Mouse (Mus musculus) urinary bladder, postnatal 10 days (tissue): ENCODE results near the gene Faf1.

Experiments used
- DNase-seq: peaks from one replicate; pipeline ENCODE4 v3.0.0; 2022; ENCODE audit warnings: low spot score

Gene Faf1

DNA sequence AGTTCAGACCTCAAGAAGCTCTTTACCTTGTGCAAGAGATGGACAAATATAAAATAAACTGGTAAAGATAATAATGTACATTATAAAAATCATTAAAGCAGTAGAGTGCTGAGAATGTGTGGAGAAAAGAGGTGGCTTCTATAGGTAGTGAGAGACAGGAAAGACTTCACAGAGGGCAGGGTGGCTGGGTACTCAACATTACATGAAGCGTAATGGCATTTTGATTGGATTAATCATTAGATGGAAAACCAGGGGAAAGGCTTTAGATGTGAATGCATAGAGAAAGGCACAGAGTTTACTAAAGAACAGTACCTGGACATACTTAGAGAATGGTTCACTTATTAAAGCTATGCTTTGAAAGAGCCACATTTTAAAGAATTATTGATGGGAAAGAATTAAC is 252.7 kb downstream of the Faf1 start:
- DNase-seq, result no peak

GRCm38 (mm10) chr4:109930445-109930844 is 254.1 kb downstream of the Faf1 start:
- DNase-seq, result no peak

- no peak for DNase-seq
Observed at GRCm38 (mm10) chr4:109930935-109931334, 254.5 kb downstream of the Faf1 start.

GRCm38 (mm10) chr4:109936557-109936956 is 260.2 kb downstream of the Faf1 start:
- no peak for DNase-seq

- no peak for DNase-seq
Observed at GRCm38 (mm10) chr4:109939291-109939690, 262.9 kb downstream of the Faf1 start.

DNA sequence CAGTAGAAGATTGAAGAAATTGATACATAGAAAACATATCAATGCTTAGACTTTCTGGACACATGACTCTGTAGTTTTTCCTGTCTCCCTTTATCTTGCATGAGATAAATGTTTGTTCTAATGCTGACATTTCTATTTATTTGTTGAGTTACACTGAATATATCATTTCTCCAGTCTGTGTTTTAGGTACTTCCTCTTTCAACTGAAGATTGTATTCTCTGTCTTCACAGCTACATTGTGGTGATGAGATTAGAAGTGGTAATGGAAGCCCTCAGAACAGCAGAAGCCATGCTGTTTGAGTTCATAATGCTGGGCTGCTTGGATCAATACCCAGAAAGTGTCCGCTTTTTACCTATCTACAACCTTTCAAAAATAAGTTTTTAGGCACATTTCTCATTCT is 269.2 kb downstream of the Faf1 start:
- no peak for DNase-seq

GRCm38 (mm10) chr4:109949307-109949706 is 272.9 kb downstream of the Faf1 start:
- DNase-seq, result no peak

- DNase-seq, result no peak
Observed at GRCm38 (mm10) chr4:109953509-109953908, 277.1 kb downstream of the Faf1 start.

DNA sequence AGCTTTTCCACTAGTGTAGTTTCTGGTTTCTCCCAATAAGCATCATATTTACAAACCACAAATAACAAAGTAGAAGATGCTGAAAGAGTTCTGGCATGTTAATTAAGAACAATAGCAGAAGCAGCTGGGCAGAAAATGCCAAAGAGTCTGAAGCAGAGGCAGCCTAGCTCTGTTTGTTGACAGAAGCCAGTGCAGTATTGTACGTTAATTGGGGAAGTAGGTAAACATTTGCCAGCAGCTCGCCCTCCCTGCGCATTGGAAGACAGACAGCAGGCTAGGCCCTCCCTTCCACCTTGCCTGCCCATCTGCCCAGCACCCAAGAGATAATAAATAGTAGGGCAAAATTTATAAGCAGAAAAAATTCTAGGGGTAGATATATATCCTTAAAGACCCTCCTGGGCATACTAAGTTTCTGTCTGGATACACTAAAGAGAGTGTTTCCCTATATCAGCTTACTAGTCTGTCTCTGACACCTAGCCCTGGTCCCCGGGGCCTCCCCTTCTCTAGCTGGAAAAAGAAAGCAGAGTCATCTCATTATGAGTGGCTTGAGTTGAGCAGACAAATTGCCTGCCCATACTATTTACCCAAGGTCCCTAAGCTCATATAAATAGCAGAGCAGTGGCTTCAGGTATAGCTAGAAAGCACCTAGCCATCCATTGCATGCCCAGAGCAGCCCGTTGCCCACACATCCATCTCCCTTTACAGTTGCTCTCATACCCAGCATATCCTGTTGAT is 284.0 kb downstream of the Faf1 start:
- DNase-seq, result no peak

GRCm38 (mm10) chr4:109963570-109964279 is 287.3 kb downstream of the Faf1 start:
- DNase-seq, result no peak

DNA sequence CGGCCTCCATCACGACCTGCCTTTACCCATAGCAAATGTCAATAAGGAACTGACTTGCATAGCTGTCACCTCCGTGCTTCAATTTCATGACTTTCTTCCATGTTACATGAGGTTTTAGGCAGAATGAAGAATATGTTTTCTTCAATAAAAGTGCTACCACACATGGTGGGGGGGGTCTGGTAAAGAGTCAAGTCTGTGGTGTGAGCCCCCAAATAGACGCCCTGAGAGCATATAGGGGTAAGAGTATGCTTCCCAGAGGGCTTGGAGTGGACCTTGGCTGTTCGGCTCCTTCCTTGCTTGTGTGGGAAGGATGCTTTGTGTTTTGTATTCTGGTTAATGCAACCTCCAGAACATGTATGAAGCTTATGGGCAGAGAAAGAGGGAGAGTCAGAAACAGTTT is 293.2 kb downstream of the Faf1 start:
- no peak for DNase-seq

DNA sequence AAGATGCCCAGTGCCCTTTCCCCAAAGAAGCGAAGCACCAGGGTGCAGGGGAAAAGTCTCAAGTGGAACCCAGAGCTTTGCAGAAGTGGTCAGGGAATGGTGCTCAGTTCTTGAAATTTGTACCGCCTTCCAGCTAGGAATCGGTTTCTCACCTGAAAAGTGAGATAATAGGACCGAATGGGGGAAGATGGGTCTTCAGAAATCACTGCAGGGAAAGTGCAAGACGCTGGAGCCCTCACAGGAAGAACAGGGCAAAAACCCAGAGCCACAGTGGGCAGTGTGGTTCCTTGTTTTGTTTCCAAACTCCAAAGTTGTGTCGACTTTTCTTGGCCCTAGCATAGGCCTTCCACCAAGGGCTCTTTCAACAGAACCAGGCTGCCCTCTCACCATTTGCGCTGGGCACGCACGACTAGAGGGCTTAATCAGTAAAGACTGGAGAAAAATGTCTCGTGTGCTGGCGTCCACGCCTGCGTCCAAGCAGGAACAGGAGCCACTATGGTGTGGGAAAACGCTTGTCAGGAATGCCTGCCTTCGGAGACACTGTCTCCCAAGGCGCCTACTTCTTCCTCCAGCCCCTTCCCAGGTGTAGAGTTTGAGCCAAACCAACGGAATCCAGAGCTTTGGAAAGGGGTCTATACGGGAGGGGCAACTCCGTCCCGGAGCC is 297.7 kb downstream of the Faf1 start:
- DNase-seq, result no peak

DNA sequence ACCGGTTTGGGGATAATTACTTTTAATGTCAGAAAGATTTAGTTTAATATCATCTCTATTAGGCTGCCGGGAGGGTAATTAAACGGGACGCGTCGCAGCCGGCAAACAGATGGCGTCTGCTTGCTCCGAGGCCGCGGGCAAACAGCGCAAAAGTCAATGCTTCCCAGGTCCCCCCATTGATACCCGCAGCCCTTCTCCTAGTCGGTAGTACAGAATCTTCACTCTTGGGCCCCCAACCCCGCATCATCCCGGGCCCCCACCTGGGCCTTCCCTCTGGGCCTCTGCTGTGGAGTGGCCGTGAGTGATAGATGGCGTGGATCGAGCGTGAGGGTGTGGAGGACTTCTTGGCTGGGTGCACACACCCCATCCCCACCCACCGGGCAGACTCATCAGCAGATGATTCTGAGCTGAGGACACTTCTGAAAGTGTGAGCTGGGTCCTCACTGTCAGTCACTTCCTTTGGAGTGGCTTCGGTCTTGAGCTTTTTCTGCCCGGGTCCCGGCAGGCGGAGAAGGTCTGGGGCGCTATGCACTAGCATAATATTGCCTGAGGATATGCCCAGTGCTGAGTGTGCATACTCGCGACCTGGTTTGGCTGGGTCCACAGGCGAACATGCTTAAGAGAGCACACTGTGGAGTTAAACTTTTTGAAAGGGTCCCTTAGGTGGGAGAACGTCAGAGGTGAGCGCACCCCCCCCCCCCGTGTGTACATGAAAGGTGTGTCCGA is 298.4 kb downstream of the Faf1 start:
- no peak for DNase-seq

GRCm38 (mm10) chr4:109975381-109976240 is 299.2 kb downstream of the Faf1 start:
- DNase-seq, result no peak

- DNase-seq, result no peak
Observed at GRCm38 (mm10) chr4:109976273-109977147, 300.1 kb downstream of the Faf1 start.

DNA sequence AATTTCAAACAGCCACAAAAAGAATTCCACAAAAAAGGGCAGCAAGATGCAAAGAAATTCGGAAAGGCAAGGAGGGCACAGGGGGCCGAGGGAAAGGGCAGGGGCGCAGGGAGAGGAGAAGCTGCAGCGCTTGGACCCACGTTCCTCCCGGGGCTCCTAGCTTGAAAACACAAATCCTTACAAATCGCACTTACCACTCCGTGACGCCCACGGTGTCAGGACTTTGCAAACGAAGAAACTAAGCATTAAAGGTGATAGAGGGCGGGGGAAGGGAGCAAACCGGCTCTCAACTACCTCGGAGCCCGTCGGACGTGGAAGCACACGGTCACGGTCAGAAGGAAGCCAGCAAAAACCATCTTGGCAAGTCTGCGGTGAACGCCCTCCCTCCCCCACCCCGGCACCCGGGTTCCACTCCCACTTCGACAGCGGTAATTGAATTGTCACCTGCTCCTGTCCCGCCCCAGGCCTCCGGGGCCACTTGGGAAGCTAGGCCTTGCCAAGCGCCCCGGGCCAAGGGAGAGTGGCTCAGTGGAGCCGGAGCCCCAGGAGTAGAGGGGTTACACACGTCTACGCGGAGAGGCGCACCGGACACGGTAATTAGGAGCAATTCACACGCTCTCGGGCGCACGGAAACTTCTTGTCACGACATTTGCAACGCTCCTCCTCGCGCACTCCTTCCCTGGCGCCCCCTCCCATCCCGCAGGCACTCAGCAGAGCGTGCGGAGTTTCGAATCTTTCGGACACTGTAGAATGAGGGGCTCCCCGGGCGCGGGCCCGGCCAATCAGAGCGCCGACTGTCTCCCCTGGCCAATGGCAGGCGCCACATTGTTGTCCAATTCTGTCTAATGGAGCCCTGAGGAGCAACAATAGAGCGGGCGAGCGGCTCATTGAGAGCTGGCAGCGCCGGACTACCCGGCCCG is 301.0 kb downstream of the Faf1 start, which contains the start of gene Dmrta2:
Gene Dmrta2, plus strand, starts transcription at position 906 of the 920 bp plus-strand sequence.
- no peak for DNase-seq

DNA sequence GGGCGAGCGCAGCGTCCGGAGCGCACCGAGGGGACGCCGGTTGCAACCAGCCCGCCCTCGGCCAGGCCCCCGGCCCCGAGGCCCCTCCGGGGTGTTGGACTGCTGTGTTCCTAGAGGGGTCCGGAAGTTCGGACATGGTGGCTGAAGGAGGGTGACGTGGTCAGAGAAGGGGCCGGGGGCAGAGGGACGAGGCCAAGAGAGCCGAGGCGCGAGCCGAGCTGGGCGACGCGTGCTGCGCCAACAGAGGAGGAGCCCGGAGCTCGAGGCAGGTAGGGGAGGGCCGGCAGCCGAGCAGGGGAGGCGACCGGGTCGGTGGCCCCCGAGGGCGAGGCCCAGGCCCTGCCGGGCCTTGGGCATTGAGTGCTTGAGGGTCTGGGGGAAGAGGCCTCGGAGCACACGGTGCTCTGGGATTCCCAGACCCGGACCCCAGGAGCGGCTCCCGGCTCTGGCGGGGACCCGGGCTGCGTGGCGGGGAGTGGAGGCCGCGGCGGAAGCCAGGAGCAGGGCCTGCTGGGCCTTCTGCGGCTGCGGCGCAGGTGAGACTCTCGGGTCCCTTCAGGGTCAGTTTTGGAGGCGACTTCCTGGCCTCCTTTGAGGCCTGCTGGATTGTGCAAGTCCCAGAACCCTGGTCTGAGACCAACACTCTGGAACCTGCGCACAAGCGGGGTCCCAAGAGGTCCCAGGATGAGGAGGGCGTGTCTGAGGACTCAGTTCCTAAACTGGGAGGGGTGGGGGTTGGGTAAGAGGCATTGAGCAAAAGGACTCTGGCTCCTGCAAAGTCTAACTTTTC is 301.9 kb downstream of the Faf1 start:
- no peak for DNase-seq

DNA sequence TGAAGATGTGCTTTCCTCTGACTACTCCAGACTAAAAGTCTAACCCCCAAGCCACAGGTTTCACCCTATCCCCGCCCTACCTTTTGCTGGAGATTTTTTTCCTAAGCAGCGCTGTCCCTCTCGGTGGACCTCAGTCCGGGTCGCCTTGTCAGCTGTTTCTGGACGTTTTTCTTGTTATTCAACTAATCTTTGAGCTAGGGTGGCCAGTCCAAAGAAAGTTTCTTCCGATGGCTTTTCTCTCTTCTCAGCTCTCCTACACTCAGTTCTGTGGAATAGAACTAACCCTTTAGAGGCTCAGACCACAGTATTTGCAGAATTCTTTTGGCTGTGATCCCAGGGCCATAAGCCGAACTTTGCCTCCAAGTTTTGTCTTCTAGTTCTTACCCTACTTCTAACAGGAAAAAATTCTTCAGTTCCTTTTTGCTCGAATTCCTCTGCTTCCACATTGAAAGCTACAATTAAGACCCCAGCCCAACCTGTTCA is 302.5 kb downstream of the Faf1 start:
- DNase-seq, result no peak
